Mouse (Mus musculus): ENCODE results near the gene Tspan5. TPM values are rescaled to one million over a fixed set of nuclear protein-coding genes. Genes with fewer than 3 reads are reported as not detected.

The Tspan5 gene
- polyA plus RNA-seq, 1 experiment from 2014 or later = 7.4 TPM

GRCm38 (mm10) chr3:138746556-138746955, 4.6 kb downstream of the Tspan5 start:
- Histone ChIP-seq H3K9me3 (ENCODE audit: control insufficient read depth) (no peaks in the 10 kb centered on the region), H3K27me3 (replicated peaks; ENCODE audit: control insufficient read depth, insufficient read depth, low read length) (peaks cover 3% of the 10 kb centered on the region; the same call in 1 of the 2 replicates), H3K4me2 (replicated peaks; ENCODE audit: low read depth) (no peak overlapping the region), H3K4me1 (replicated peaks; ENCODE audit: control insufficient read depth, insufficient read depth, low read length) (no peaks in the 10 kb centered on the region), H3K27ac (ENCODE audit: low read depth, low read length) (no peak overlapping the region), H3K9ac (ENCODE audit: low read depth, low read length) (no peak overlapping the region), H3K36me3 (ENCODE audit: control insufficient read depth, insufficient read depth) (no peaks in the 10 kb centered on the region), H3K4me3 (ENCODE audit: low read depth, low read length) (no peak overlapping the region)
- ATAC-seq = no peak
- WGBS = 85% methylated on average over 8 of the region's 8 CpGs
- TF ChIP-seq CTCF (IDR thresholded peaks at IDR 0.05; ENCODE audit: low read depth) = no peak

- Histone ChIP-seq H3K4me3 (ENCODE audit: low read depth, low read length) (no peak overlapping the region), H3K4me1 (replicated peaks; ENCODE audit: control insufficient read depth, insufficient read depth, low read length) (no peaks in the 10 kb centered on the region), H3K9me3 (ENCODE audit: control insufficient read depth) (no peaks in the 10 kb centered on the region), H3K27me3 (replicated peaks; ENCODE audit: control insufficient read depth, insufficient read depth, low read length) (no peaks in the 10 kb centered on the region; the same call in 1 of the 2 replicates), H3K4me2 (replicated peaks; ENCODE audit: low read depth) (no peak overlapping the region), H3K9ac (ENCODE audit: low read depth, low read length) (no peak overlapping the region), H3K27ac (ENCODE audit: low read depth, low read length) (no peak overlapping the region), H3K36me3 (ENCODE audit: control insufficient read depth, insufficient read depth) (no peaks in the 10 kb centered on the region)
- 77% methylated on average over 5 of the region's 5 CpGs for WGBS
- no peak for TF ChIP-seq CTCF (IDR thresholded peaks at IDR 0.05; ENCODE audit: low read depth)
- no peak for ATAC-seq
These were observed 5.0 kb downstream of the Tspan5 start for GRCm38 (mm10) chr3:138747035-138747434.

DNA sequence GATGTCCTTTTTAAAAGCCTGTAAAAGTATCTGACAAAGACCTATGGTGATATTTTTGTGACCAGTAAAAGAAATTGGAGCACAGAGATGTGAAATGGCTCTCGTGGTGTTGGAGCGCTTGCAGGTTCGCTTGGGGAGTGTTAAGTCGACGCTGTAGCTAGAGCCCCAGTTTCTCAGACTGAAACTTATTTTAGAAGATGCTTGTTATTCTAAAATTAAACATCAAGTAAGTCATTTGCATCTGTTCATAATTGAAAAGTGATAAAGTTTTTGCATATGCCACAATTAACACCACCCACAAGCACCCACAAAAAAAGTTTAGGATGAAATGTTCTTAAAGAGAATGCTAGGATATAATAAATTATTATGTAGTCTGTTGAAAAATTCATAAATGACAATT, 6.0 kb downstream of the Tspan5 start:
- no peak overlapping the region for H3K9ac ChIP-seq (ENCODE audit: low read depth, low read length)
- no peak overlapping the region for H3K4me3 ChIP-seq (ENCODE audit: low read depth, low read length)
- H3K27me3 ChIP-seq (replicated peaks; ENCODE audit: control insufficient read depth, insufficient read depth, low read length) = no peaks in the 10 kb centered on the region; the same call in 1 of the 2 replicates
- no peak overlapping the region for H3K27ac ChIP-seq (ENCODE audit: low read depth, low read length)
- no peak overlapping the region for H3K4me2 ChIP-seq (replicated peaks; ENCODE audit: low read depth)
- H3K36me3 ChIP-seq (ENCODE audit: control insufficient read depth, insufficient read depth) = no peaks in the 10 kb centered on the region
- no peak for TF ChIP-seq CTCF (IDR thresholded peaks at IDR 0.05; ENCODE audit: low read depth)
- WGBS = 97% methylated on average over 5 of the region's 5 CpGs
- H3K9me3 ChIP-seq (ENCODE audit: control insufficient read depth) = no peaks in the 10 kb centered on the region
- H3K4me1 ChIP-seq (replicated peaks; ENCODE audit: control insufficient read depth, insufficient read depth, low read length) = no peaks in the 10 kb centered on the region
- ATAC-seq = no peak

DNA sequence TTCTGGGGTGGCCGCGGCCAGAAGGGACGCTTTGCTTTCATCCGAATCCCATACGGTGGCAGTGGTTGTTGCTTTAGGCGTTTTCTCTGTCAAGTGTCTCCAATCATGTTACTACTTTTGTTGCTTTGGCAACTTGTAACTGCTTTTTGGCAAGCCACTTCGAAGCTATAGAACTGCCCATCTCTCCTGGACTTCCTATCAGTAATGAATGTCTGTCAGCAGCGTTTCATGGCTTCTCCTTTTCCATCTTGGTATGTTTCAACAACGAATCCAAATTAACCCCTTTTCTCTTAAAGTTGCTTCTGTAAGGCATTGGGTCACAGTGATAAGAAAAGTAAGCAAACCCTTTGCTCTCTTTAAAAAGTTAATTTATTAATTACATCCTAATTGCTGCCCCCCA, 7.7 kb downstream of the Tspan5 start:
- Histone ChIP-seq H3K4me2 (replicated peaks; ENCODE audit: low read depth) (no peak overlapping the region), H3K36me3 (ENCODE audit: control insufficient read depth, insufficient read depth) (no peaks in the 10 kb centered on the region), H3K4me1 (replicated peaks; ENCODE audit: control insufficient read depth, insufficient read depth, low read length) (no peaks in the 10 kb centered on the region), H3K27ac (ENCODE audit: low read depth, low read length) (no peak overlapping the region), H3K27me3 (replicated peaks; ENCODE audit: control insufficient read depth, insufficient read depth, low read length) (no peaks in the 10 kb centered on the region), H3K4me3 (ENCODE audit: low read depth, low read length) (no peak overlapping the region), H3K9ac (ENCODE audit: low read depth, low read length) (no peak overlapping the region), H3K9me3 (ENCODE audit: control insufficient read depth) (no peaks in the 10 kb centered on the region)
- no peak for TF ChIP-seq CTCF (IDR thresholded peaks at IDR 0.05; ENCODE audit: low read depth)
- 74% methylated on average over 9 of the region's 9 CpGs for WGBS
- ATAC-seq = no peak

GRCm38 (mm10) chr3:138751328-138751727, 9.3 kb downstream of the Tspan5 start:
- Histone ChIP-seq H3K27me3 (replicated peaks; ENCODE audit: control insufficient read depth, insufficient read depth, low read length) (no peaks in the 10 kb centered on the region), H3K4me1 (replicated peaks; ENCODE audit: control insufficient read depth, insufficient read depth, low read length) (no peaks in the 10 kb centered on the region), H3K9ac (ENCODE audit: low read depth, low read length) (no peak overlapping the region), H3K9me3 (ENCODE audit: control insufficient read depth) (no peaks in the 10 kb centered on the region), H3K4me2 (replicated peaks; ENCODE audit: low read depth) (no peak overlapping the region), H3K27ac (ENCODE audit: low read depth, low read length) (no peak overlapping the region), H3K36me3 (ENCODE audit: control insufficient read depth, insufficient read depth) (no peaks in the 10 kb centered on the region), H3K4me3 (ENCODE audit: low read depth, low read length) (no peak overlapping the region)
- no peak for ATAC-seq
- TF ChIP-seq CTCF (IDR thresholded peaks at IDR 0.05; ENCODE audit: low read depth) = no peak
- 55% methylated on average over 5 of the region's 5 CpGs for WGBS

DNA sequence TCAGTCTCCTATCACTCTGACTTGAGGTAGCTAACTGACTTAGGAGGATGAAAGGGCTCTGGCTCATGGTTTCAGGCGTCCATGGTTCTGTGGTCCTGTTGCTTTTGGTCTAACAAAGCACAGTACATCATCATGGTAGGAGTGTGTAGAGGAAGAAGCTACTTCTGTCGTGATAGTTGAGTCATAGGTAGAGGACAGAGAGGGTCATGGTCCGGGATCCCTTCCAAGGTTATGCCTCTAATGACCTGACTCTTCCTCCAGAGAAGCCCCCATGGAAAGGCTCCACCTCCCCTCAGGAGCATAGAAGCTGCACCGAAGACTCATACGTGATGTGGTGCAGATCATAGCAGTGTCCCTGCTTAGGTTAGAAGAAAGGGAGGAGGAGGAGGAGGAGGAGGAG, 10.1 kb downstream of the Tspan5 start:
- TF ChIP-seq CTCF (IDR thresholded peaks at IDR 0.05; ENCODE audit: low read depth) = no peak
- H3K27me3 ChIP-seq (replicated peaks; ENCODE audit: control insufficient read depth, insufficient read depth, low read length) = no peaks in the 10 kb centered on the region
- no peaks in the 10 kb centered on the region for H3K36me3 ChIP-seq (ENCODE audit: control insufficient read depth, insufficient read depth)
- H3K9me3 ChIP-seq (ENCODE audit: control insufficient read depth) = no peaks in the 10 kb centered on the region
- no peak overlapping the region for H3K27ac ChIP-seq (ENCODE audit: low read depth, low read length)
- H3K4me2 ChIP-seq (replicated peaks; ENCODE audit: low read depth) = no peak overlapping the region
- no peak for ATAC-seq
- no peak overlapping the region for H3K4me3 ChIP-seq (ENCODE audit: low read depth, low read length)
- no peak overlapping the region for H3K9ac ChIP-seq (ENCODE audit: low read depth, low read length)
- H3K4me1 ChIP-seq (replicated peaks; ENCODE audit: control insufficient read depth, insufficient read depth, low read length) = no peaks in the 10 kb centered on the region
- WGBS = 70% methylated on average over 5 of the region's 5 CpGs

- no peaks in the 10 kb centered on the region for H3K4me1 ChIP-seq (replicated peaks; ENCODE audit: control insufficient read depth, insufficient read depth, low read length)
- H3K9me3 ChIP-seq (ENCODE audit: control insufficient read depth) = no peaks in the 10 kb centered on the region
- H3K27ac ChIP-seq (ENCODE audit: low read depth, low read length) = no peak overlapping the region
- ATAC-seq = no peak
- H3K27me3 ChIP-seq (replicated peaks; ENCODE audit: control insufficient read depth, insufficient read depth, low read length) = no peaks in the 10 kb centered on the region
- 54% methylated on average over 3 of the region's 3 CpGs for WGBS
- no peaks in the 10 kb centered on the region for H3K36me3 ChIP-seq (ENCODE audit: control insufficient read depth, insufficient read depth)
- no peak overlapping the region for H3K4me2 ChIP-seq (replicated peaks; ENCODE audit: low read depth)
- TF ChIP-seq CTCF (IDR thresholded peaks at IDR 0.05; ENCODE audit: low read depth) = no peak
- no peak overlapping the region for H3K4me3 ChIP-seq (ENCODE audit: low read depth, low read length)
- H3K9ac ChIP-seq (ENCODE audit: low read depth, low read length) = no peak overlapping the region
These were observed 10.8 kb downstream of the Tspan5 start for GRCm38 (mm10) chr3:138752769-138753168.

Data from intestine, postnatal 0 days (tissue).